Mouse (Mus musculus): ENCODE measurements around the gene Usp53.

GRCm38 (mm10) chr3:122887505-122888301 is 96.6 kb downstream of the Usp53 start:
- no peak for TF ChIP-seq TAL1 (IDR thresholded peaks at IDR 0.05; ENCODE audit: low read length)
- no peak for TF ChIP-seq GATA1 (IDR thresholded peaks at IDR 0.05; ENCODE audit: low read length)

Measured in erythroblast, embryonic 14.5 days (primary cell).